Mouse (Mus musculus) spleen, adult 2 months (tissue): ENCODE results near the gene Prx.

ENCODE experiments used
- CTCF ChIP-seq: fragments of 200-500 bp; IDR thresholded peaks from 2 replicates; pipeline ENCODE4 v1.5.1; 2011; ENCODE audit warnings: mild to moderate bottlenecking, inconsistent platforms; ENCODE audit not compliant: insufficient read depth, insufficient read length, insufficient replicate concordance; ENCODE audit errors: extremely low read depth
- POLR2A ChIP-seq: fragments of 200-500 bp; IDR thresholded peaks from 2 replicates; pipeline ENCODE4 v1.6.1; 2011; ENCODE audit warnings: low read depth, low read length, inconsistent platforms

DNA sequence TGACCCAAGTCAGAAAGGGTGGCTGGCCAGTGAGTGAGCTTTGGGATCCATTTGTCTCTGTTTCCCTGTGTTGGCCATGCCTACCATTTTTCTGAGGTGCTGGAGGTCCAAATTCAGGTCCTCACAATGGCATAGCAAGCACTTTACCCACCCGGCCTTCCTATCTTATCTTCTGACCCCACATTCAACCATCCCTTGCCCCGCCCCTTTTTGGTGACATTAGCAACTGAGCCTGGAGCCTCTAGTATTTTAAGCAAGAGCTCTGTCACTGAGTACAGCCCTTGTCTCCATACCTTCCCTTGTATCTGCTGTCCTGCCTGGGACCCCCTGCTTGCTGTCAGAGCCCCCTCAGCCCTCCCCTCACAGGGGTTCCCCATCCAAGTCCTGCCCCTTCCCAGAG lies 36.3 kb downstream of the Prx start:
- TF ChIP-seq POLR2A (no peak), CTCF (no peak)
